Mouse (Mus musculus) thymus, adult 18-20 months (tissue): ENCODE measurements at regions not wholly inside any gene's neighbourhood (a gene's known extent, or its start where the extent isn't known, plus 50 kb on each side); places are given as distances from the start of the nearest gene placed in this dataset.

ENCODE experiments used
- DNase-seq, 2 experiments: peaks; one replicate each; pipeline ENCODE4 v3.0.0; 2022; ENCODE audit warnings: mixed read lengths in 2 of 2

DNA sequence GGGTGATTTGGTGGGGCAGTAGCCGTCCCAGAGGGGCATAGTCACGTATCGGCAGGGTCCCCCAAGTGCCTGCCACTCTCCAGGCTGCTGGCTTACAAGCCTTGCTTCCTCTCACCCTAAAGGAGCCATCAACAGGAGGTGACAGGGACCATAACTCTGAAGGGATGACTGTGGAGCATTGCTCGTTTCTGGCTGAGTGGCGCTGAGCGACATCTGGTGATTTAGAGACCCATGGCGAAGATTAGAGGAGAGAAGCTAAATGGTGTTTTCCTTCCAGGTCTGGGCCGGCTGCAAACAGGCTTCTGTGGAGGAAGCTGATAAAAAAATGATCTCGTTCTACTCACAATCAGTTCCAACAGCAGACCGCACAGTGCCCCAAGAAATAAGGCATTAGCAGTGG lies 193.2 kb upstream of the Sulf2 start:
- no peak for DNase-seq

DNA sequence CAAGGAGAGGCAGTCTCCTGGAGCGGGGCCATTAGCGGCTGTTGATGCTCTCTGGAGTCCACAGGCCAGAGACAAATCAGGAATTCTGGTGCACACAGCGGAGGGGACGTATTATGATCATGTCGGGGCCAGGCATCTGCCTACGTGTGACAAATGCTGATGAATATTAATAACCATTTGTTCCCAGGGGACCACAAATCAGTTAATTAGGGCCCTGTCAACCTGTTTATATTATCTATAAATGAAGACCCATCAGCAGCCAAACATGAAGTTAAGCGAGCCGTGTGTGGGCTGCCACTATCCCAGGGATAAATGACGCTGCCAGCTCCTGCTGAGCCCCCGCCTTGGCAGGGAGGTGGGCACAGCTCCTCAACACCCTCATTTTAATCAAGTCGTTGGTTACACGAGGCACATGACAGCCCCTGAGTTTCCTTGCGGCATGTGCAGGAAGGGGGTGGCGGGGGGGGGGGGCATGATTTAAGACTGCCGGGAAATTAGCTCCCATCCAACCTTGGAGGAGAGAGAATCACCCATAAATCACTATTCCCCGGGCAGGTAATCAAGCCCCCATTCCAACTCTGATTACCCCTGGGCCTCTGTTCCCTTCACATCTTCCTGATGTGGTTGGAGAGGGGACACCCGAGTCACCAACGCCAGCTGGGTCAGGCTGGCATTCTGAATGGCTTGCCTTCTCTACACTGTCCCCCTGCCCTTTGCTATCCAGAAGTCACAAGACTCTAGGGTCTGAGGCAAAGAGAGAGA lies 191.1 kb upstream of the Sulf2 start:
- no peak for DNase-seq

DNA sequence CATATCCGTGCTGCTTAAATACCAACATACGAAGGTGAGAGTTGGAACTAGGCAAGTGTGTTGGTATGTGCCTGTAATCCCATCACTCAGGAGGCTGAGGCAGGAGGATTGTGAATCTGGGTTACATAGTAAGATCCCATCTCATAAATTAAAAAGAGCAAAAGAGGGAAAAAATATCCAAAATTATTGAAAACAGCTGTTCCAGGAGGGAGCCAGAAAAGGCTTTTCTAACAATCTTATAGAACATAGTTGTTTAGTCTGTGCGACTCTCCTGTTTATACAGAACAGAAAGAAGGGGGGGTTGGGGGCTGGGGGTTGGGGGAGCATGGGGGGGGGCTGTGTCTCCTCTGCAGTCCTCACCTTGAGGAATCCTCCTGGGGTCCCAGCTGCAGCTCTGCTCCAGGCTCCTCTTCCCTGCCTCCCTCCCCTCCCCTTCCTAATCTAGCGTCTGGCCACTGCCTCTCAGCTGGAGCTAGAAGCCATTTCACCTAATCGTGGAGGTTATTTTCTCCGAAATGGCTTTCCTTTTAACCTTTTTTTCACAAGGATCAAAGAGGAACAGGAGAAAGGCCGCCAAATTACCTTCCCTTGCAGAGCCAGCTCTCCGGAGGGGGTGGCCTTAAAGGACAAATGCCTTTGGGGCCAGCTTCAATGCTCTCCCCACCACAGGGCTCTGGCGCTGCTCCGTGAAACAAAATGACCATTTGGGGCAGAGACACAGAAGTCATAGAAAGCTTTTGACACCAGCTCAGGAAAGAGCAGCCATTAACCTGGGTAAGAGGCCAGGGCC lies 188.3 kb upstream of the Sulf2 start:
- DNase-seq, result no peak

DNA sequence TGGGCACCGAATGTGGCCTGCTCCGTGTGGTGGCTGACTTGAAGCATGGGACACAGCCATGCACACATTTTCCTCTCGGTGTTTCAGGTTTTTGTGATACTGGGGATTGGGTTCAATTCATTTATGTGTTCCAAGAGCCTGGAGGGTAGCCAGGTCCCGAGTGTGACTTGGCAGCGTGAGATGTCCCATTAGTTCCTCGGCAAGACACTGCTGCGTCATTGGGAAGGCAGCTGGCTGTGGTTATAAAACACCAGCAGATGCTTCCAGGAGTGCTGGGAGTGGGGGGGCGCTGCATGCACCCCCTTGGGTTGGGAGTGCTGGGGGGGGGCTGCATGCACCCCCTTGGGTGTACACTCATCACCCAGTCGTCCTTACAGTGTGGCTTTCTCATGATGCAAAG lies 186.9 kb upstream of the Sulf2 start:
- DNase-seq, result no peak

DNA sequence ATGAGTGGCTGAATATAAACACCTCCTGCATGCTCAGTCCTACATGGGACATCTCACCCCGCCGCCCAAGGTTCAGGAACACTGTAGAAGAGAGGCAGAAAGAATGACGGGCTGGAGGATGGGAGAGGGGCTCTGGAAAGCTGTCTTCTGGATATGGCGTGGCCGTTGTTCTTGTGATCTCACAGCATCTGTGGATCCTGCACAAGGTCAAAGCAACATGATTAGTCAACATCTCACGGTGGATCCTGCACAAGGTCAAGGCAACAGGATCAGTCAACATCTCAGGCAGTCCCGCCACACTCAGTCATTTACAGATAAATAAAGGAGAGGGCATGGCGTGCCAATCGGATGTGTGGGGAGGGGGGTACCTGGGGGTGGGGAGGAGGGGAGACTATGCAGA lies 184.7 kb upstream of the Sulf2 start:
- no peak for DNase-seq

DNA sequence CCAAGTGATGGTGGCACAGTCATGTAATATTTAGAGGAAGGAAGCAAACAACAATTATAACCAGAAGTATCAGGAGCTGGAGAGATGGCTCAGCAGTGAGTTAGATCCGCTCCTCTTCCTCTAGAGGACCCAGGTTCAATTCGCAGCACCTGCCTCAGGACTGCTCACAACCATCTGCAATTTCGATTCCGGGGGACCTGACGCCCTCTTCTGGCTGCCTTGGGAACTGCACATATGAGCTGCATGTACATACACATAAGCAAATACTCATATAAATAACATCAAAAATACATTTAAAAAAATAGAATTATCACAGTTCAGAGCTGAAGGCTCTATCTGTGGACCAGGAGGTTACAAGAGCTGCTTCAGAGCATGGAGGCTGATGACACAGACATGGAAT lies 184.0 kb upstream of the Sulf2 start:
- DNase-seq, result no peak

DNA sequence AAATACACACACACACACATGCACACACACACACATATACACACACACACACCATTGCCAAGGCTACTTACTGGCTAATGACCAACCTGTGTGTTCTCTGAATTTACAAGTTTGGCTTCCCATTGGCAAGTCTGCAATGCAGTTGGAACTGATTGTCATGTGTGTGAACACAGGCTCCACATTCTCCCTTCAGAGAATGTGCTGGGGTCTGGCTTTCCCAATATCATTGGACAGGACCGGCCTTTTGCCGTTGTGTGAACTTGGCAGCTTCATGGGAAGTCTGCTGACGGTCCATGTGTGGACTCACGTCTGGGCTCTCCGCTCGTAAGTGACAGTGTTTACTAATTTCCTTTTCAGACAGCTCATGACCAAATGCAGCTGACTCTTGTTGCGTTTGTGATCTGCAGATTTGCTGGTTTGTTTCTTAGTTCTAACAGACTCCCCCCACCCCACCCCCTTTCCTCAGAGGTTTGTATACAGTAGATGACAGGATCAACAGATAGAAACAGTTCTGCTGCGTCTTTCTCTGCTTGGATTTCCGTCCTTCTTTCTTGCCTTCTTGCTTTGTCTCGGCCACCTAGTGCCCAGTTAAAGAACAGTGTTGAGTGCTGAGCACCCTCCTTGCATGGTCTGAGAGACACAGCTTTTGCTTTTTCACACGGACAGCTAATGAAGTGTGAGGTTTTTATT lies 183.1 kb upstream of the Sulf2 start:
- DNase-seq, result no peak

DNA sequence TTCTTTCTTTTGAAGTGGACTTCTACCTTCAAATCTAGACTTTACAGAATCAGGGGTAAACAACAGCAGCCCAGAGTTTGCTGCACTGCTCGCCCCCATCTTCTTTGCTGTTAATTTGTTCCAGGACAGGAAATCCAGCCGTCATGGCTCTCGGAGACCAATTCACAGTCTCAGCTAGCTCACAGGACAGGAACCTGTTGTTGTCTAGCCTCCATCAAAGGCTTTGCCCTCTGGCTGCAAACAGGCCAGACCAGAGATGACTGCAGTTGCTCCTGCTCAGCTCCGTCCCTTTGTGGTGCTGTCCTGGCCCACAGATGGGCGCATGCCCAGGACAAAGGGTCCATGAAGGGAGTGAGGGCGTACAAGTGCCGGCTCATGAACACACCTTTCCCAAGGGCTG lies 182.2 kb upstream of the Sulf2 start:
- no peak for DNase-seq

DNA sequence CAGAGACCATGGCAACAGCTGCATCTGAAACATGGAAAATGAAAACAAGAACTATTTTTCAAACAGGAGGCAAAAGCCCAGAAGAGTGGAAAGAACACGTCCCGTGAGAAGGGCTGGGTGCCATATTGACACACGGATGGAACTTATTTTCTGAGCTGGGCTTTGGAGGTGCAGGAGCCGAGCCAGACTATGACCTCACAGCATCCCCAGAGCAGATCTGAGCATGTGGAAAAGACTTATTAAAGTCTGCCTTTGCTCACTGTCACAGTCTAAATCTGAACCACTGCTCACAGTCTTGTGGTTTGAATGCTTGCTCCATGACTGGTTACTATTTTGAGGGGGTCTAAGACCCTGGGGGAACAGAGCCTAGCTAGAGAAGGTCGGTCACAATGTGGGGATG lies 180.2 kb upstream of the Sulf2 start:
- DNase-seq, result no peak

DNA sequence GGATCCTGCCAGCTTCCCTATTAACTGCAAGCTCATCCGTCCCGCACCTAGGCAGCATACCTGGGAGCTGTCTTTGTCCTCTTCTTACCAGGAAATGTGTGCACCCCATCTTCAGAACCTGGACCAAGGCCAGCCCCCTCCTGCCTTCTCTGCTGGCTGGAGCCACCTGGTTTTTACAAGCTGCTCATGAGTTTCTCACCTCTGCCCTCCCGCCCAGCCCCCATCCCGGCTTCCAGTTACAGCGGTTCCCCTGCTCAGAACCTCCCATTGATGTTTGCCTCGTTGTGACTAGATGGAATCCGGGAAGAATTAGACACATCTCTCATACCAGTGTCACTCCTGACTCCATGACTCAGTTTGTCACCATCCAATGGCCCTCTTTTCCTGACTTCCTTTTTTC lies 179.1 kb upstream of the Sulf2 start:
- DNase-seq, result no peak

DNA sequence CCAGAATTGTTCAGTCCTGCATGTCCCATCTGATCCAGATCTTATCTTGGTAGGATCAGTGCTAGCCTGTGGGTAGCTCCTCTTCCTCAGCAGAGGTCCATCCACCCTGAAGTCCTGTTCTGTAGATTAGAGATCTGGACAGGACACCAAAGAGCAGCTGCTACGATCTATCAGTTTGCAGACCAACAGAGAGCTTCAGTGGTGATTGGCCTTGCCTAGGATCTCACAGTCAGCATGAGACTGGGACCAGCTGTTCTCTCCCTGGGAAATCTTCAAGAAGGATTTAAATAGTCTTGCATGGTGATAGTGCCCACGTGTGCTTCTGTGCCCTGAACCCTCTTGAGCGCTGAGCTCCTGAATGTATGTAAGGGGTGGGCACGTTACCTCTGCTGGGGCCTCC lies 178.4 kb upstream of the Sulf2 start:
- no peak for DNase-seq

DNA sequence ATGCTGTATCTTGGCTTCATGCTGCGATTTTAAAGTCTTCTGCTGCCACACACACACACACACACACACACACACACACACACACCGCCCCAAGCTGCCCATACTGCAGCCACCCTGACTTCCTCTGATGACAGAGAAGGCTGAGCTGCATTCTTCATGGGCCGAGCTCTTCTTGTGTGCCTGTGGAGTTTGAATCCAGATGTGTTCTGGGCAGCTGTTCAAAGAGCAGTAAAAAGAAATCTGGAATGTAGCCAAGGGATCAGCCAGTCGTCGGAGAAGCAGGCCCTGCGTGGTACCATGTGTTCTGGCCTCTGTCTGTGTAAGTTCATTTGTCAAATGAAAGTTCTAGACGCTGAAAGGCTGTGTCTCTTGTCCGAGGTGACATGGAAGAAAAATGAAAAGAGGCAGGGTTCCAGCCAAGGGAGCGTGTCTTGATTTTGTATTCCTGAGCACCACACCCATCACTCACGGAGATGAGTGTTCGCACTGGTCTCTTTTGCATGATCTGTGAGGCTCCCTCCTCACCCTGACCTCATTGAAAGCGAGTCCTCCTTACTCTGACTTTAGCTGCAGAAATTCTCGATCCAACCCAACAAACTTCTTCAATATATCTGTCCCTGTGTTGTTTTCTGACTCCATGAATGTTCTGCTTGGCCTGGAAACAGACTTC lies 177.4 kb upstream of the Sulf2 start:
- DNase-seq, result no peak

DNA sequence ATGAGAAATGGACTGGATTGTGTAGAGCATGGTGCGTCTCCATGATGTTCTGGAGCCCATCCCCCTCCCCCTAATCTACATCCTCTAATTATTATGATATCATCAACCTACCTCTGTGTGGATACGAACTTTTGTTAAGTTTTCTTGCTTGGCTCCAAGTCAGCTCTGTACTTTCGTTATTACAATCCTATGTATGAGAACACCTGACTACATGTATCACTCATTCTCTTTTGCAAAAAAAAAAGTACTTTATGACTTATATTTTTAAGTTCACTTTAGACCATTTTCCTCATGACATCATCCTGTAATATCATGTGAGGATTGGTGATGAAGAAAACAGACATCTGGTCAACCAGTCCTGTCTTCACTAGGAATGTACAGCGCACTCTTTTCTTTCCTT lies 175.7 kb upstream of the Sulf2 start:
- no peak for DNase-seq

DNA sequence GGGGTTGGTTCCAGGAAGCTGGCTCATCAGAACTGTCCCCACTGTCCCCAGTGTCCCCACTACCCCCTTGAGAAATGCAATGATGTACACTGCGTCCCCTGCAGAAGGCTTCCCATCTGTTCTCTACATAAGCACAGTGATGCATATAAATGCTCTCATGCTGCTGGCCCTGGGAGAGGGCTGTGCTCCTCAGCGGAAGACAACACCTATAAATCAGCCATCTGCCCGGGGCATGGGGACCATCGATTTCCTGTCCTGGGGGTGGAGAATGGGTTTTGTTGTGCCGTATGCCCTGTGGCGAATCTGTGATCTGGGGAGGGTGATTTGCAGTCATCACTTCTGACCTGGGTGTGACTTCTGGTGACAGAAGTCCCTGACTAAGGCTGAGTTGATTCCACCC lies 174.9 kb upstream of the Sulf2 start:
- no peak for DNase-seq

DNA sequence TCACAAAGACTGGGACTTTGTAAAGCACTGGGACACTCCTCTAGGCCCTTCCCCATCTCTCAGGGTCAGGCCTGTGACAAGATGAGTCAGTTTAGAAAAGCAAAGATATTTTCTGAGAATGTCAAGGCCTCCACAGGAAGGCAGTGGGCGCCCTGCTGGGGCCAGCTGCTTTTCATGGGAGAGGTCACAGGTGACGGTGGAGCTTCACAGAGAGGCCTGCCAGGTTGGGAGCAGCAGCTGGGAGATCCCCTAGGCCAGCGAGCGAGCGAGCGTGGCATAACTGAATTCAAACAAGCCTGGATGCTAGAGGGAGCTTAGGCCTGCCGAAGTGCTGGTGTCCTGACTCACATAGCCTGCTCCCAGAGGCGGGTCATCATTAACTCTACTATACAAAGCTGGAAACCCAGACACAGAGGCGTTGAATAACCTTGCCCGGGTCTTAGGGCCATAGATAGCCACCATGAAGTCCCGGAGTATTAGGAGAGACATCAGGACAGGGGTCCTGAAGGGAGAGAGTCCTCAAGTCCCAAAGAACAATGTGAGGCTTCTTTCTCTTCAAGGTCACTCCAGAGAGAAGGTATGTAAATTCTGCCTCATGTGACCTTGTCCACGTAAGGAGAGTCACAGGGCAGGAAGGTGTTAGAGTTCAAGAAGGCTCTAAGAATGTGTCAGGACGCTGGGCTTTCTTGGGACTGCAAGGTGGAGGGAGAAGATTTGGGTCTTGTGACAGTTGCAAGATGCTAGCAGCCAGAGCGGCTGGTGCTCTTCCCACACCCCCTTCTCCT lies 174.3 kb upstream of the Sulf2 start:
- no peak for DNase-seq

DNA sequence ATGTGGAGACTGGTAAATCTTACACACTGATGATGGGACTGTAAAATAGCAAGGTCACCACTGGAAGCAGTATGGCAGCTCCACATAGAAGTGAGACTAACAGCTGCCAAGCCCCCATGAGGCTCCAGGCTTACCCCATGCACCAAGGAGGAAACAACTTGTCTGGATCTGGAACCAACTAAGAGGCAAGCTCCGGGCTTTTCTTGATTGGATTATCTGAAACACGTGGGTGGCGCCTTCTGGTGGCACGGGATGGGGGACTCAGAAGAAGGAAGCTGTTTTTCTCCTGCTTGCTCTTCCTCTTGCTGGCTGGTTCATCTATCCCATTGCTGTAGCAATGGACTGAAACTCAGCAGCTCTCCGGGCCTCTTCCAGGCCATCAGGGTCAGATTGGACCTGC lies 171.5 kb upstream of the Sulf2 start:
- no peak for DNase-seq

DNA sequence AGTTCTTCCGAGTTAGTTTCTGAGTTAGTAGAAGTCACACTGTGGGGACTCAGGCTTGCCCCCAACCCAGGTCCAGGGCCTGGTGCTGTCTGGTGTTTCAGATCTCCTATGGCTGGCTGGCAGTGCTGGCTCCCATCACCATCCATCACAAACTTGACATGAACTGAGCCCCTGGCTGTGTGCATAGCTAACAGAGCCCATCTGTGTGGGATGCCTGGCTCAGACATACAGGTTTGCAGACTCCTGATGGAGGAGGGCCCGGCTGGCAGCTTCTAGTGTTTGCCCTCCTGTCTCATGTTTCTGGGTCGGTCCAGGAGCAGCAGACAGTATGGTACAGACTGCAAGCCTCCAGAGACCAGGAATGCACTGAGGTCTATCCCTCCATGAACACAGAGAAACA lies 169.5 kb upstream of the Sulf2 start:
- DNase-seq, result no peak

DNA sequence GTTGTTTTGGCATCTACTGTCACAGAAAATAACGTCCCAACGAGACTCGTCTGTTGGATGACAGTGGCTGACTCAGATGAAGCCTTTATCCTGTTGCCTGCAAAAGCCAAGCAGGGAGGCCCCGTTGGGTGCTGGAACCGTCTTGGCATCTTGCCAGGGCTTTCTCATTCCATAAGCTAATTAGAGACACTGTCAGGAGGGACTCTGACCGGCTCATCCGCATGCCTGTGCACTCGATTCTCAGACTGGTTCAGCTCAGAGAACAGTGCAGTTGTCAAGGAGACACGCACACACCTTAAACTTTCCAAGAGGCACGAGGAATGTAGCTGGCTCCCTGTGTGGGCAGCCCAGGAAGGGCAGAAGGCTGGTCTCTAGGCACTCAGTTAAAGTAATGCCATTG lies 169.0 kb upstream of the Sulf2 start:
- no peak for DNase-seq

DNA sequence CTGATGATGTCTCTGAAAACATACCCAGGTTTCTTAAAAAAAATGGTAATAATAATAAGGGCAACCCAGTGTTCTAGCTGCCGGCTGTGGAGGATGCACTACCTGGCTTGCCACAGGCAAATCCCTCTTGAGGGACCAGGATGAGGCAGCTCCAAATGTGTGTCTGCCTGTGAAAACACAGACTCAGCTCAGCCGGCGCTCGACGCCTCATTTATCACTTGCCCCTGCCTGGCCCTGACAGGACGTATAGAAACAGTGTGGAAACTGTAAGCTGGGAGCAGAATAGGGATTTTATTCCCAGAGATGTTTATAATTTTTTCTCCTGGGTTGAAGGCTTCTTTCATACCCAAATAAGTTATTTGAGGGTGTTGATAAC lies 167.2 kb upstream of the Sulf2 start:
- DNase-seq, result no peak

DNA sequence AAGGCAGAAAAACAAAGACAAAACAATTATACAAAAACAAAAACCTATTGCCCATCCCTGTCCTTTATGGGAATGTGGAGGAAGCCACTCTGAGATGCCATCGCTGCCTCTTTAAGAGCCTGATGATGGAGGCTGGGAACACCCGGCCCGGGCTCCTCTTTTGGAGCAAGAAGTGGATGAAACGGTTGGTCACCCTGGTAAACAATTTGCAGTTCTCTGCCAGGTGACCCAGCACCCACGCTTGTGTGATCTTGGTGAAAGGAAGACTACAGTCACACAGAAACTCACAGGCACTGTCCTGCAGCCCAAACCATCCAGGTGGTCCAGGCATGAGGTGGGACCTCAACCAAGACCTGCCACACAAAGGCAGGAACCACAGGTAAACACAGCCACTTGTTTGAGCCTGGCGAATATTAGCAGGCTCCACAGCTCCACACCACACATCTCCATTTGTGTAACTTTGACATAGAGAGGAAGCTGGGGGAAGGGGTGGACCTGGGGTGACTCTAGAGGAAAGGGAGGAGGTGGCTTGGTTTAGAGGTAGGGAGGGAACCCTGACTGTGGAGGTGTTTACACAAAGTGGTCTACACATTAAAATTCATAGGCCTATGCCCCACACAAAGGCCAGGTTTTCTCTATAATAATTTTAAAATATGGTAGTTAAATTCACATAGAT lies 166.7 kb upstream of the Sulf2 start:
- no peak for DNase-seq

DNA sequence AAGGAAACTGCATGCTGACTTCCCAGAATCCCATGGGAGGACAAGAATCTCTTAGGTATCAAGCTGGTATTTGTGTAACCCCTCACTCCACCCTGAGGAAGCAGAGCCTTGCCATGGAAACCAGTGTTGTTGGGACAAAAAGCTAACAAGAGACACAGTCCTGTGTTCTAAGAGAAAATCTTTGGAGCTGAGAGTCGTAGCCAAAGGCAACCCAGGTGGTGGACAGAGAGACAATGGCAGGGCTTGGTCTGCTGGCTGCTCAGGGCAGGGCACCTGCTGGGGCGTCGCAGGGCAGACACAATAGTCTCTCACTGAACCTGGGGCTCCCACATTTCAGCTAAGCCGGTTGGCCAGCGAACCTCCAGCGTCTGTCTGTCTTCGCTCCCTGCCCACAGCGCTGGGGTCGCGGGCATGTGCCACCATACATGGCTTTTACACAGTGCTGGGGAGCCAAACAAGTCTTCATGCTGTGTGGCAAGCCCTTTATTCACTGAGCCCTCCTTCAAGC lies 161.0 kb upstream of the Sulf2 start:
- DNase-seq, result no peak

DNA sequence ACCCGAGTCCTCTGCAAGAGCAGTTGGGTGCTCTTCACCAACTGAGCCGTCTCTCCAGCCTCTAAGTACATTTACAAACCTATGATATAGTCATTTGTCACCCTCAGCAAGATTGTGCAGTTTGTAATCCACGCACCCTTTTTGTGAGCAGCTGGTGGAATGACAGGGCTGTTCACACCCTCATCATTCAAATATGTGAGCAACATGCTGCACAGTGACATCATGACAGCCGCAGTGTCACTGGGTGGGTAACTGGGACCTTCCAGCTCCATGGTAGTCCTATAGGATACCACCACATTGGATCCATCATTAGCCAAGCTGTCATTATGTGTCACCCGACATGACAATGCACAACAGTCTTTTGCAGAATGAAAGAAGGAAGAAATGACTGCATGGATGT lies 155.0 kb upstream of the Sulf2 start:
- no peak for DNase-seq
